Mouse (Mus musculus) ES-E14 (cell line): ENCODE data around the gene Xlr3a. TPM values are rescaled to one million over a fixed set of nuclear protein-coding genes. Genes with fewer than 3 reads are reported as not detected.

Experiments used
- DNase-seq: peaks from one replicate; pipeline ENCODE4 v3.0.0-alpha.2; 2013; ENCODE audit warnings: low read depth, low spot score
- H3K27ac ChIP-seq: 2 replicates; pipeline ENCODE4 v1.5.1; 2012; ENCODE audit warnings: low read depth, mild to moderate bottlenecking, low read length, moderate library complexity, mixed read lengths; ENCODE audit not compliant: poor library complexity, insufficient read depth, severe bottlenecking
- H3K36me3 ChIP-seq: 2 replicates; pipeline ENCODE4 v1.6.1; 2012; ENCODE audit warnings: mild to moderate bottlenecking, low read length, moderate library complexity, mixed read lengths; ENCODE audit not compliant: control insufficient read depth, poor library complexity, insufficient read depth, severe bottlenecking
- H3K4me1 ChIP-seq, 2 experiments: fragments of 150-350 bp in 1 of 2; sonication (generic) in 1 of 2; 2 replicates each; pipeline ENCODE4 v1.6.1; 2012; ENCODE audit warnings: low read length in 2 of 2, mild to moderate bottlenecking in 1 of 2, mixed read lengths in 1 of 2; ENCODE audit not compliant: control insufficient read depth in 2 of 2, insufficient read depth in 2 of 2, poor library complexity in 1 of 2
- H3K4me3 ChIP-seq, 2 experiments: fragments of 150-350 bp in 1 of 2; sonication (generic) in 1 of 2; 2 replicates each; pipeline ENCODE4 v1.5.1; 2012; ENCODE audit warnings: low read length in 2 of 2, low read depth in 1 of 2, mild to moderate bottlenecking in 1 of 2, mixed read lengths in 1 of 2; ENCODE audit not compliant: insufficient read depth in 1 of 2, poor library complexity in 1 of 2, severe bottlenecking in 1 of 2
- H3K9ac ChIP-seq: 2 replicates; pipeline ENCODE4 v1.6.1; 2012; ENCODE audit warnings: low read depth, mild to moderate bottlenecking, low read length, mixed read lengths; ENCODE audit not compliant: poor library complexity, insufficient read depth, severe bottlenecking
- H3K9me3 ChIP-seq: fragments of 150-350 bp; sonication (generic); 2 replicates; pipeline ENCODE4 v1.6.1; 2012; ENCODE audit warnings: low read depth, mild to moderate bottlenecking, low read length; ENCODE audit not compliant: control insufficient read depth, insufficient read depth
- CHD2 ChIP-seq: IDR thresholded peaks from 2 replicates; pipeline ENCODE4 v1.6.1; 2014; ENCODE audit warnings: mild to moderate bottlenecking, low read depth, low read length, inconsistent platforms
- HCFC1 ChIP-seq: IDR thresholded peaks from 2 replicates; pipeline ENCODE4 v1.6.1; 2012; ENCODE audit warnings: low read length, inconsistent platforms, borderline replicate concordance; ENCODE audit not compliant: insufficient read depth
- MAFK ChIP-seq: IDR thresholded peaks from 2 replicates; pipeline ENCODE4 v1.6.1; 2014; ENCODE audit warnings: mild to moderate bottlenecking, low read depth, low read length, inconsistent platforms; ENCODE audit not compliant: insufficient read depth
- ZC3H11A ChIP-seq: IDR thresholded peaks from 2 replicates; pipeline ENCODE4 v1.6.1; 2012; ENCODE audit warnings: low read depth, mild to moderate bottlenecking, inconsistent platforms, low read length, borderline replicate concordance
- ZNF384 ChIP-seq: IDR thresholded peaks from 2 replicates; pipeline ENCODE4 v1.6.1; 2012; ENCODE audit warnings: low read depth, low read length, inconsistent platforms
- in situ Hi-C, 2 experiments: fragments of 600-800 bp; cut with MboI; formaldehyde crosslinking; loops; one replicate each; pipeline ENCODE4 v1.15.1; 2025; ENCODE audit warnings: low sequenced_read_pairs in 2 of 2, inconsistent platforms in 1 of 2; ENCODE audit not compliant: unreplicated experiment in 2 of 2
- total RNA-seq: library from RNA; depleted of rRNA; stranded (reverse); fragments of 300-350 nt; gene quantifications from 2 replicates; pipeline ENCODE4 v1.2.3, GENCODE M21; 2012; rRNA removed

Gene Xlr3a
- total RNA-seq, 1 experiment = 28.8 TPM

DNA sequence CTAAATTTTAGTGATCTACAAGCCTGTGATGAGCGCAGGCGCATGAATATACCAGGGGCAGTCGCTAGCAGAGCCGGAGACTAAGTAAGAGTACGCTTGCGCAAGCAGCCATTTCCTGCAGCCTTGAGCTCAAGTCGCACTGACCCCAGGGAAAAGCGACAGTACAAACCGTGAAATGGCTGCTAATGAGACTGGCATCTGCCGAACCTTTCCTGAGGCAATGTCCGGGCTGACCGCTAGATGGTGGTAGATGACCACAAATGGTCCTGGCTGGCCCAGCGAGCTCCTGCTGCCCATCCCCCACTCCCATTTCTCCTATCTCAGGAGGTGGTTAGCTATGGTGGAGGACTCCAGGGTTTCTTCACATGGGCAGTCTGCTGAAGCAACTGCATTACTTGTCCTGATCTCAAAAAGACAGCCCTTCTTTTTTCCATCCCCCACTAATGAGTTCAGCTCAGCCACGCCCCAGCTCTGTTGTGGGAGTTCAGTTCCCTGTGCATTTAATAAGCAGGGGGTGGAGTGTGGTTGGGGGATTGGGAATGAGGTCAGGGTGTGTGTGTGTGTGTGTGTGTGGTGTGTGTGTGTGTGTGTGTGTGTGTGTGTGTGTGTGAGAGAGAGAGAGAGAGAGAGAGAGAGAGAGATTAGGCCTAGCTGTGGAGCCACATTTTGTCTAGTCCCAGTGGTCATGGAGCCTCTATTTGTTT is 42.9 kb downstream of the Xlr3a start:
- peak; percentile 57 for DNase-seq
- no peak overlapping the region for H3K27ac ChIP-seq
- TF ChIP-seq CHD2 (peak; percentile 54; the same call in 1 of the 2 replicates), HCFC1 (no peak), ZC3H11A (peak; percentile 100)
- no peak overlapping the region; the same call in 1 of the 2 replicates for H3K9ac ChIP-seq
- no peaks in the 10 kb centered on the region for H3K9me3 ChIP-seq
- H3K4me1 ChIP-seq = no peaks in the 10 kb centered on the region; a peak in 1 of 4 replicates
- H3K4me3 ChIP-seq = no peak overlapping the region
- in situ Hi-C loops = loop anchor here in 1 of 2 experiments (25.0 kb wide), 1 partner anchor 383 kb away; the partner anchor contains the start of gene Trex2
- no peaks in the 10 kb centered on the region for H3K36me3 ChIP-seq

DNA sequence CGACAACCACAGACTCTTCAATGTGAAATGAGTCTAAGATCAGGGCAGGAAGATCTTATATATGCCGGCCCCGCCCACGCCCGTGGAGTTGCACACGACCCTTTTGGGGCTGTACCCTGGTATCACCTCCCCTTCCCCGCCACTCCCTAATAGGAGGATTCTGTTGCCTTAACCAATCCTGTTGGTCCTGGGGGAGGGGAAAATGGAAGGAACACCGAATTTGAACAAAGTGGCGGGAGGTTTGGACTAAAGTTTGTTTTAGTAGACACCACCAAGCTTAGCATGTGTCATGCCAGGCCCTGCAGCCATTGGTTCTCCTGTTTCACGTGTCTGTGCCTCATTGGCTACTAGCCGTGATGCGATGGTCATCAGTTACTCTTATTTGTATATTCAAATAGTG is 57.2 kb downstream of the Xlr3a start:
- H3K9ac ChIP-seq = no peak overlapping the region
- no peaks in the 10 kb centered on the region for H3K9me3 ChIP-seq
- H3K4me1 ChIP-seq = no peaks in the 10 kb centered on the region
- in situ Hi-C loops = loop anchor here in 1 of 2 experiments (25.0 kb wide), 1 partner anchor 623 kb away; the partner anchor contains the start of genes Pnck and Slc6a8
- DNase-seq = no peak
- peak overlapping the region; percentile 56 to 73 for H3K4me3 ChIP-seq
- TF ChIP-seq HCFC1 = no peak
- TF ChIP-seq MAFK = no peak
- TF ChIP-seq ZNF384 = no peak
- no peak for TF ChIP-seq ZC3H11A
- no peak for TF ChIP-seq CHD2
- no peak overlapping the region for H3K27ac ChIP-seq
- H3K36me3 ChIP-seq = peaks cover 2% of the 10 kb centered on the region; the same call in 1 of the 2 replicates

GRCm38 (mm10) chrX:73038831-73039230 is 58.1 kb downstream of the Xlr3a start:
- 0 out of 2 replicates have a peak overlapping the region, but pooled peaks have one; percentile 32 for H3K9ac ChIP-seq
- no peaks in the 10 kb centered on the region for H3K4me1 ChIP-seq
- in situ Hi-C loops = loop anchor here in 1 of 2 experiments (25.0 kb wide), 1 partner anchor 623 kb away; the partner anchor contains the start of genes Pnck and Slc6a8
- H3K36me3 ChIP-seq = peaks cover 2% of the 10 kb centered on the region; the same call in 1 of the 2 replicates
- TF ChIP-seq ZC3H11A (no peak), ZNF384 (no peak), HCFC1 (no peak), MAFK (no peak), CHD2 (no peak)
- no peaks in the 10 kb centered on the region for H3K9me3 ChIP-seq
- DNase-seq = no peak
- no peak overlapping the region for H3K27ac ChIP-seq
- peak overlapping the region; percentile 56 to 73 for H3K4me3 ChIP-seq

DNA sequence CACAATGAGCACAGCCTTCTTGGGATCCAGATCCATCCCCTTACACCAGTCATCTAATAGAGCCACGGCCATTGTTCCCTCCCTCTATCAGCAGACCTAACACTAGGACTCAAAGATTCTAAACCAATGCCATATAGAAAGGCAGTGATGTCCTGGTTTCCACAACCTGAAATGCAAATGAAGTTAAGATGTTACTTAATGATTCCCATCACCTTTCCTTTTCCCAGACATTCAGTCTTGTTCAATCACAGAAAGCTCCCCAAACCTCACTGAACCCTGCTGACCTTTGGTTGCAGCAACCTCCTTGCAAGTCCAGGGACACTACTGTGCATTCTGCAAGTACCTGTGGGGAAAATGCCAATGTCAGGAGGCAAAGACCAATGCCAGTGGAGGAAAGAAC is 59.9 kb downstream of the Xlr3a start, which contains the start of gene Pnma5:
Pnma5 (minus strand) TSS at position 101 of the 400 bp plus-strand sequence.
- Histone ChIP-seq H3K27ac (no peak within 1 kb of the TSS), H3K36me3 (peaks cover 2% of the 10 kb centered on the region; the same call in 1 of the 2 replicates), H3K4me3 (peak within 1 kb of the TSS in 1 of 2 experiments; percentile 26; a peak in 1 of 4 replicates), H3K9me3 (no peaks in the 10 kb centered on the region), H3K9ac (no peak within 1 kb of the TSS), H3K4me1 (no peaks in the 10 kb centered on the region)
- DNase-seq = no peak
- no peak for TF ChIP-seq ZNF384
- no peak for TF ChIP-seq MAFK
- TF ChIP-seq ZC3H11A = no peak
- TF ChIP-seq HCFC1 = no peak
- no peak for TF ChIP-seq CHD2
- in situ Hi-C loops = loop anchor here in 1 of 2 experiments (25.0 kb wide), 1 partner anchor 625 kb away; the partner anchor contains the start of genes Pnck and Slc6a8

Other genes starting within 250 kb of the Xlr3a start
- 16.2 and 25.9 TPM in 2 replicates for gene Cetn2, start 178.7 kb downstream of the Xlr3a start, total RNA-seq
- 14.4 and 15.9 TPM in 2 replicates for gene Nsdhl, start 178.5 kb downstream of the Xlr3a start, total RNA-seq
- 8.5 and 9.8 TPM in 2 replicates for gene Zfp185, start 109.8 kb downstream of the Xlr3a start, total RNA-seq
- gene Pnma5, start 60.0 kb downstream of the Xlr3a start, total RNA-seq = 36.5 and 40.7 TPM in 2 replicates
- gene Pnma3, start 32.3 kb downstream of the Xlr3a start, total RNA-seq = 0.16 and 0.18 TPM in 2 replicates
- 1.2 and 7.9 TPM in 2 replicates for gene Xlr4a, start 14.6 kb downstream of the Xlr3a start, total RNA-seq
- 0.32 and 1.7 TPM in 2 replicates for gene Gm14685, start 20.0 kb upstream of the Xlr3a start, total RNA-seq
- gene Xlr5b, start 51.7 kb upstream of the Xlr3a start, total RNA-seq = 0.37 and 3.9 TPM in 2 replicates
- gene DXBay18, start 52.4 kb upstream of the Xlr3a start, total RNA-seq = 0.21 and 0.58 TPM in 2 replicates
- not detected in 2 replicates for gene Spin2d, start 79.9 kb upstream of the Xlr3a start, total RNA-seq
- 4.0 and 16.6 TPM in 2 replicates for gene Xlr3b, start 95.1 kb upstream of the Xlr3a start, total RNA-seq
- gene Xlr4b, start 117.2 kb upstream of the Xlr3a start, total RNA-seq = 0.58 and 6.6 TPM in 2 replicates
- 1.9 and 2.6 TPM in 2 replicates for gene F8a, start 131.2 kb upstream of the Xlr3a start, total RNA-seq
- 0.90 and 7.6 TPM in 2 replicates for gene Xlr4c, start 146.0 kb upstream of the Xlr3a start, total RNA-seq
- gene Xlr3c, start 168.3 kb upstream of the Xlr3a start, total RNA-seq = 1.4 and 8.9 TPM in 2 replicates
- 0.42 and 7.0 TPM in 2 replicates for gene Xlr5a, start 195.9 kb upstream of the Xlr3a start, total RNA-seq
- gene Xlr5c, start 195.9 kb upstream of the Xlr3a start, total RNA-seq = 0.42 and 7.1 TPM in 2 replicates
- not detected in 2 replicates for gene Gm45015, start 239.7 kb upstream of the Xlr3a start, total RNA-seq
- gene Zfp275, start 245.5 kb upstream of the Xlr3a start, total RNA-seq = 12.4 and 12.6 TPM in 2 replicates